Mouse (Mus musculus) forebrain, embryonic 15.5 days (tissue): ENCODE results near the gene Cd70. TPM values are rescaled to one million over a fixed set of nuclear protein-coding genes. Genes with fewer than 3 reads are reported as not detected.
"Not testable (repeated sequence)": the region's sequence is repeated elsewhere in the genome, so short reads cannot be mapped to it uniquely, and the experiment has no call there.

ENCODE experiments used
- ATAC-seq: fragments of 200-750 bp; cut with Nextera tagmentation; replicated peaks from 2 replicates; pipeline ENCODE4 v1.8.0; 2017; ENCODE audit warnings: mild to moderate bottlenecking, moderate TSS enrichment, moderate library complexity
- H3K27ac ChIP-seq: fragments of 300-500 bp; sonication (generic); replicated peaks from 2 replicates; pipeline ENCODE4 v1.5.1; 2015; ENCODE audit warnings: mild to moderate bottlenecking, inconsistent platforms
- H3K27me3 ChIP-seq: fragments of 300-500 bp; sonication (generic); 2 replicates; pipeline ENCODE4 v1.6.1; 2015; ENCODE audit warnings: inconsistent platforms
- H3K36me3 ChIP-seq: fragments of 300-500 bp; sonication (generic); 2 replicates; pipeline ENCODE4 v1.6.1; 2015; ENCODE audit warnings: mild to moderate bottlenecking, inconsistent platforms
- H3K4me1 ChIP-seq: fragments of 300-500 bp; sonication (generic); 2 replicates; pipeline ENCODE4 v1.6.1; 2015; ENCODE audit warnings: inconsistent platforms
- H3K4me2 ChIP-seq: fragments of 300-500 bp; sonication (generic); replicated peaks from 2 replicates; pipeline ENCODE4 v1.6.1; 2015; ENCODE audit warnings: mild to moderate bottlenecking, inconsistent platforms
- H3K4me3 ChIP-seq: fragments of 300-500 bp; sonication (generic); 2 replicates; pipeline ENCODE4 v1.5.1; 2015; ENCODE audit warnings: mild to moderate bottlenecking, inconsistent platforms
- H3K9ac ChIP-seq: fragments of 300-500 bp; sonication (generic); replicated peaks from 2 replicates; pipeline ENCODE4 v1.6.1; 2015; ENCODE audit warnings: mild to moderate bottlenecking, inconsistent platforms
- H3K9me3 ChIP-seq: fragments of 300-500 bp; sonication (generic); 2 replicates; pipeline ENCODE4 v1.6.1; 2016; ENCODE audit warnings: inconsistent platforms
- WGBS: fragments of 180-500 bp; shearing (Covaris S2); methylation state at CpG from one replicate; pipeline ENCODE4 v1.1.7; 2015; ENCODE audit warnings: mixed read lengths; 5-methylcytosine and 5-hydroxymethylcytosine counted together
- polyA plus RNA-seq: library from polyadenylated mRNA; unstranded; fragments of >200 nt; fragmentation: Nextera tagmentation; extraction: Ambion mirVana; gene quantifications from 2 replicates; pipeline ENCODE4 v1.2.1, GENCODE M21; 2015

Cd70 gene
- polyA plus RNA-seq, 1 experiment from 2014 or later: 0.28 TPM

GRCm38 (mm10) chr17:57170616-57171260, 21.2 kb upstream of the Cd70 start:
- Histone ChIP-seq H3K4me2 (no peak overlapping the region), H3K36me3 (no peaks in the 10 kb centered on the region), H3K4me3 (no peak overlapping the region), H3K9ac (no peak overlapping the region), H3K27ac (no peak overlapping the region), H3K9me3 (no peaks in the 10 kb centered on the region), H3K4me1 (peaks cover 2% of the 10 kb centered on the region; the same call in 1 of the 2 replicates), H3K27me3 (no peaks in the 10 kb centered on the region)
- no peak for ATAC-seq
- 54% methylated on average over 5 of the region's 5 CpGs for WGBS

- H3K27me3 ChIP-seq: no peaks in the 10 kb centered on the region
- peak; percentile 87 for ATAC-seq
- H3K4me2 ChIP-seq: no peak overlapping the region
- no peaks in the 10 kb centered on the region for H3K9me3 ChIP-seq
- H3K4me3 ChIP-seq: no peak overlapping the region
- no peak overlapping the region for H3K27ac ChIP-seq
- peaks cover 2% of the 10 kb centered on the region; the same call in 1 of the 2 replicates for H3K4me1 ChIP-seq
- H3K36me3 ChIP-seq: no peaks in the 10 kb centered on the region
- H3K9ac ChIP-seq: no peak overlapping the region
- WGBS: 15% methylated on average over 10 of the region's 11 CpGs
These were observed 17.5 kb upstream of the Cd70 start for GRCm38 (mm10) chr17:57166800-57167791.

- H3K4me1 ChIP-seq: peaks cover 8% of the 10 kb centered on the region; the same call in 1 of the 2 replicates
- H3K27ac ChIP-seq: no peak overlapping the region
- H3K4me2 ChIP-seq: no peak overlapping the region
- no peaks in the 10 kb centered on the region for H3K36me3 ChIP-seq
- H3K27me3 ChIP-seq: 0 out of 2 replicates have a peak, but pooled peaks cover 4% of the 10 kb centered on the region
- H3K4me3 ChIP-seq: no peak overlapping the region
- no peak overlapping the region for H3K9ac ChIP-seq
- no peaks in the 10 kb centered on the region for H3K9me3 ChIP-seq
- no peak for ATAC-seq
- WGBS: 87% methylated on average over 4 of the region's 4 CpGs
These were observed 4.2 kb upstream of the Cd70 start for GRCm38 (mm10) chr17:57153787-57154186.

- no peaks in the 10 kb centered on the region for H3K9me3 ChIP-seq
- no peaks in the 10 kb centered on the region for H3K36me3 ChIP-seq
- H3K4me3 ChIP-seq: no peak overlapping the region
- no peak overlapping the region for H3K4me2 ChIP-seq
- no peak overlapping the region for H3K9ac ChIP-seq
- no peak overlapping the region for H3K27ac ChIP-seq
- ATAC-seq: no peak
- H3K27me3 ChIP-seq: peaks cover 11% of the 10 kb centered on the region; the same call in 1 of the 2 replicates
- H3K4me1 ChIP-seq: peaks cover 8% of the 10 kb centered on the region; the same call in 1 of the 2 replicates
- WGBS: 91% methylated on average over 6 of the region's 6 CpGs
These were observed 3.4 kb upstream of the Cd70 start for GRCm38 (mm10) chr17:57153006-57153405.

- ATAC-seq: no peak
- 63% methylated on average over 4 of the region's 4 CpGs for WGBS
- no peaks in the 10 kb centered on the region for H3K36me3 ChIP-seq
These were observed 1.2 kb downstream of the Cd70 start for GRCm38 (mm10) chr17:57148343-57148742.

GRCm38 (mm10) chr17:57145115-57145514, 4.5 kb downstream of the Cd70 start:
- no peak for ATAC-seq
- Histone ChIP-seq H3K4me3 (no peak overlapping the region), H3K4me2 (no peak overlapping the region), H3K9me3 (no peaks in the 10 kb centered on the region), H3K36me3 (no peaks in the 10 kb centered on the region), H3K27me3 (peaks cover 13% of the 10 kb centered on the region; the same call in 1 of the 2 replicates), H3K27ac (no peak overlapping the region), H3K9ac (no peak overlapping the region), H3K4me1 (peaks cover 8% of the 10 kb centered on the region; the same call in 1 of the 2 replicates)
- 42% methylated on average over 1 of the region's 1 CpGs for WGBS

More at GRCm38 (mm10) chr17:57148343-57148742, 1.2 kb downstream of the Cd70 start:
- Histone ChIP-seq H3K4me1 (peaks cover 8% of the 10 kb centered on the region; the same call in 1 of the 2 replicates), H3K9ac (no peak overlapping the region), H3K4me3 (no peak overlapping the region), H3K9me3 (no peaks in the 10 kb centered on the region), H3K27ac (no peak overlapping the region), H3K4me2 (no peak overlapping the region), H3K27me3 (peaks cover 13% of the 10 kb centered on the region; the same call in 1 of the 2 replicates)

GRCm38 (mm10) chr17:57143704-57144103, 5.9 kb downstream of the Cd70 start:
- H3K4me3 ChIP-seq: no peak overlapping the region
- H3K27me3 ChIP-seq: peaks cover 8% of the 10 kb centered on the region; the same call in 1 of the 2 replicates
- WGBS: 84% methylated on average over 3 of the region's 3 CpGs
- no peaks in the 10 kb centered on the region for H3K36me3 ChIP-seq
- no peaks in the 10 kb centered on the region for H3K4me1 ChIP-seq
- no peaks in the 10 kb centered on the region for H3K9me3 ChIP-seq
- ATAC-seq: no peak
- no peak overlapping the region for H3K9ac ChIP-seq
- no peak overlapping the region for H3K27ac ChIP-seq
- no peak overlapping the region for H3K4me2 ChIP-seq

GRCm38 (mm10) chr17:57139708-57140107, 9.9 kb downstream of the Cd70 start:
- Histone ChIP-seq H3K9me3 (no peaks in the 10 kb centered on the region), H3K9ac (no peak overlapping the region), H3K4me3 (no peak overlapping the region), H3K4me2 (no peak overlapping the region), H3K36me3 (no peaks in the 10 kb centered on the region), H3K27ac (no peak overlapping the region), H3K27me3 (no peaks in the 10 kb centered on the region), H3K4me1 (no peaks in the 10 kb centered on the region)
- 84% methylated on average over 3 of the region's 3 CpGs for WGBS
- ATAC-seq: no peak

GRCm38 (mm10) chr17:57138676-57139075, 10.9 kb downstream of the Cd70 start:
- Histone ChIP-seq H3K4me2 (no peak overlapping the region), H3K4me1 (no peaks in the 10 kb centered on the region), H3K27me3 (no peaks in the 10 kb centered on the region), H3K4me3 (no peak overlapping the region), H3K36me3 (no peaks in the 10 kb centered on the region), H3K27ac (no peak overlapping the region), H3K9me3 (no peaks in the 10 kb centered on the region), H3K9ac (no peak overlapping the region)
- ATAC-seq: no peak
- WGBS: 91% methylated on average over 4 of the region's 4 CpGs

GRCm38 (mm10) chr17:57135635-57136034, 13.9 kb downstream of the Cd70 start:
- no peaks in the 10 kb centered on the region for H3K9me3 ChIP-seq
- WGBS: 85% methylated on average over 3 of the region's 3 CpGs
- H3K9ac ChIP-seq: no peak overlapping the region
- no peaks in the 10 kb centered on the region for H3K27me3 ChIP-seq
- no peak overlapping the region for H3K4me2 ChIP-seq
- no peaks in the 10 kb centered on the region for H3K4me1 ChIP-seq
- no peak overlapping the region for H3K27ac ChIP-seq
- no peak for ATAC-seq
- H3K4me3 ChIP-seq: no peak overlapping the region
- no peaks in the 10 kb centered on the region for H3K36me3 ChIP-seq

- Histone ChIP-seq H3K27ac (no peak overlapping the region), H3K9me3 (no peaks in the 10 kb centered on the region), H3K9ac (no peak overlapping the region), H3K4me2 (no peak overlapping the region), H3K4me3 (no peak overlapping the region), H3K27me3 (no peaks in the 10 kb centered on the region), H3K36me3 (no peaks in the 10 kb centered on the region), H3K4me1 (no peaks in the 10 kb centered on the region)
- no peak for ATAC-seq
- 91% methylated on average over 2 of the region's 2 CpGs for WGBS
These were observed 14.9 kb downstream of the Cd70 start for GRCm38 (mm10) chr17:57134693-57135092.

GRCm38 (mm10) chr17:57134021-57134420, 15.6 kb downstream of the Cd70 start:
- not testable (repeated sequence) for H3K9me3 ChIP-seq, H3K36me3 ChIP-seq, H3K4me1 ChIP-seq, H3K27me3 ChIP-seq, H3K9ac ChIP-seq, ATAC-seq, H3K4me3 ChIP-seq, H3K4me2 ChIP-seq, H3K27ac ChIP-seq
- WGBS: 20% methylated on average over 3 of the region's 3 CpGs
